Mouse (Mus musculus): ENCODE results near the gene B430306N03Rik. TPM values are rescaled to one million over a fixed set of nuclear protein-coding genes. Genes with fewer than 3 reads are reported as not detected.

Gene B430306N03Rik
- total RNA-seq, 2 experiments from 2014 or later, result 0.07 TPM; not detected in 1

DNA sequence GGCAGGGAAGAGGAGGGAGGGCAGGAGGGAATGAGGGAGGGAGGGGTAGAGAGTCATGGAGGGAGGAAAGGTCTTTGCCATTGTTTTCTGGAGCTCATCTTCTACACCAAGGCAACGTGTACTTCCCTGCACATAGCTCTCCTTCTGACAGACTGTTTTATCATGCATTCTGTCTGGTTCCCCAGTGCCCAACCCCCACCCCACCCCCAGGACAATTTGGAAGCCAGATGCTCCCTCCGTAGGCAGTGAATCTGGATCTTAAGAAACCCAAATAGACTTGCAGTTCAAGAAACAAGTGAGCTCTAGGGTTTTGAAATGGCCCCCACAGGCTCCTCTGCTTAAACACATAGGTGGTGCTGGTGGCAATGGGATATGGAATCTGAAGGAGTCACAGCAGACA lies 42.0 kb downstream of the B430306N03Rik start:
- DNase-seq, result no peak
- intact Hi-C loops (cut with DNase I), result no loop called here

DNA sequence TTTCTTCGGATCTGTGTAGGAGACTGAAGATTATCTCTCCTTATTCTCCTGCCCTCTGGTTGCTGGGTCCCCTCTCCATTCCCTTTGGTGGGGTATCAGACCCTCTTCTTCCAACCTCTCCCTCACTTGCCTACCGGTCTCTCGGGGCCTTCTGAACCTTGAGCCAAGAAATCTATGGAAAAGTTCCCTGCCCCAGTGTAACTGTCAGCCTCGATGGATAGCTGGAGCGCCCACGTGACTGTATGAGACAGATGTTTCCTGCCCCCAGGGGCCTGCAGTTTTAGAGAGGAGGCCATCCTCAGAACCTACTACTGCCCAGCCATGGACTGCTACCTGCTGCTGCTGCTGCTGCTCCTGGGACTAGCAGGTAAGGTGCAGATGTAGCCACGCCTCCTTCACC lies 43.7 kb downstream of the B430306N03Rik start, which contains the start of gene Treml1:
Treml1 (plus strand) TSS at position 301 of the 400 bp plus-strand sequence.
- intact Hi-C loops (cut with DNase I), result no loop called here
- no peak for DNase-seq

DNA sequence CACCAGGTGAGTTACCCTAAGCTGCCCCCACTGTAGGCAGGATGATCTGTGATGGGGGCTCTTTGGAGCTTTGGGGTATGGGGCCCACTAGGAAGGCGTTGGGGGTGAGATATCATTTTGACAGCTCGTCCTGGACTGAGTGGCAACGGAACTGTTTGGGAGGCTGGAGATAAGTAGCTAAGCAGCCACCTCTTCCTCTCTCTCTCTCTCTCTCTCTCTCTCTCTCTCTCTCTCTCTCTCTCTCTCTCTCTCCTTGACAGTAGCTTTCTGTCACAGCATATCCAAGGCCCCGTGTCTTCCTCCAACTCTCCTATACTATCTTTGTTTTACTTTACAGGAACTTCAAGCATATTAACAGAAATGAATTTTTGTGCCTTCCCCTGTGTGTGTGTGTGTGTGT lies 44.5 kb downstream of the B430306N03Rik start:
- intact Hi-C loops (cut with DNase I), result no loop called here
- no peak for DNase-seq

DNA sequence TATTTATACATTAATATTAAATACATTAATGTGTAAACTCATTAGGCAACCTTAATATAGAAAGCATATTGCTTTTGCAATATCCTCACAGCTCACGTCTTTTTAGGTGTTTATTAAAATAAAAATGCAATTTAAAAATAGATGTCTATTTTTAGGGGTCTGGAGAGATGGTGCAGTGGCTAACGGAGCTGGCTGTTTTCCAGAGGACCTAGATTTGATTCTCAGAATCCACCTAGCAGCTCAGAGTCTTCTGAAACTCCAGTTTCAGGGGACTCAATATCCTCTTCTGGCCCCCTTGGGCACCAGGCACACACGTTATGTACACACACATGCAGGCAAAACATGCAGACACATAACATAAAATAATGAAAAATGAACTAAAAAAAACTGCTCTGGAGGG lies 46.4 kb downstream of the B430306N03Rik start:
- DNase-seq, result no peak
- intact Hi-C loops (cut with DNase I), result no loop called here

DNA sequence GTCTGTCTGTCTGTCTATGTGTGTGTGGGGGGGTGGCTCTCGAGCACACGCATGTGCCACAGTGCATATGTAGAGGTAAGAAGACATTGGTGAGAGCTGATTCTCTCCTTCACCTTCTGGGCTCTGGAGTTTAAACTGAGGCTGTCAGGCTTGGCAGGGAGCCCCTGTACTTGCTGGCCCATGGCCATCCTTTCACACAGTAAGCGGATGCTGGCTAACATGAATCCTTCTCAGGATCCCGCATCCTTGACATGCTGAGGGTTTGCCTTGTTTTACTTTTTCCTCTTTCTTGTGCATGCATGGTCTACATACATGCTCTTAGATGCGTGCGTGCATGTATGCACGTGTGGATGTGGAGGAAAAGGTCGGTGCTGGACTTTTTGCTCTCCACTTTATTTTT lies 47.0 kb downstream of the B430306N03Rik start:
- no peak for DNase-seq
- intact Hi-C loops (cut with DNase I), result no loop called here

DNA sequence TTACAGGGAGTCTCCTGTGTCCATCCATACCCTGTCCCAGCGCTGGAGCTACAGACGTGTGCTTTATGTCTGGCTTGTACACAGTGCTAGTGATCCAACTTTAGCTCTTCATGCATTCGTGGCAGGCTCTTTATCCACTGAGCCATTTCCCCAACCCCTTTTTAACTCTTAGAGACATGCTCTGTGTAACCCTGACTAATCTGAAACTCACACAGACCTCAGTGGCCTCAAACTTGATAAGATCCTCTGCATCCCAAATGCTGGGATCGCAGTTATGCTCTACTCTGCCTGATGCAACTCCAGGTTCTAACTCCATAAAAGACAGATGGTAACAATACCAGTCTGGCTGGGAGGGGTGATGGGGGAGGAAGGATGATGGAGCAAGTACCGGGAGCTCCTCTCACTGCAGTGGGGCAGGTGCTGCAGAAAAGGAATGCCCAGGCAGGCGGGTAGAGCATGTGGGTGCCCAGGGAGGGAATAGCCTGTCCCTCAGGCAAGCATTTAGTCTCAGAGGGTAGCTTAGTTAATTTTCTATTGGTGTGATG lies 47.6 kb downstream of the B430306N03Rik start:
- intact Hi-C loops (cut with DNase I), result no loop called here

DNA sequence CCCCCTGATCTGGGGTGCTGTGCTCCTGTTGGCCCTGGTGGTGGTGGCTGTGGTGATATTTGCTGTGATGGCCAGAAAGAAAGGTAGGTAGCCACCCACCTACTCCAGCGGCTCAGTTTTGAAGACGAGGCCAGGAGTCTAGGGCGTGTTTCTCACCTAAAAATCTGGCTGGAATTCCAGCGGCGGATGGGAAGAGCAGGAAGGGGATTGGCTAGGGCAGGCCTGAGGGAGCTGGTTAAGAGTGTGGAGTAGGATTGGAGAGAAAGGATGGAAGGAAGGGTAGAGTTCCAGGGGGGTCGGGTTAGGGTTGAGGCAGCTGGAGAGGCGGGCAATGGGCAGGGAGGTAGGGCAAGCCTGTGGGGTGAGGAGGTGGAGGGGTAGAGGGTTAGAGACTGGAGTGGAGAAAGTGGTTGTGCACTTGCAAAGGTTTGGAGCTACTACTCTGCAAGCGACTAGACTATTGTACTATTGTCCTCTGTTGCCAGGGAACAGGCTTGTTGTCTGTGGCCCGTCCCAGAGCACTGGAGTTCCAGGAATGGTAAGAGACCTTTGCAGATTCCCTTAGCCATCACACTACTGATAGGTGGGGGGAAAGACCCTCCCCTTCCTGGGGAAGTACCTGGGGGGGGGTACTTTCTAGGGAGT lies 49.7 kb downstream of the B430306N03Rik start:
- DNase-seq, result no peak
- intact Hi-C loops (cut with DNase I), result no loop called here

More for the DNA sequence above, 47.6 kb downstream of the B430306N03Rik start:
- DNase-seq, result no peak

DNA sequence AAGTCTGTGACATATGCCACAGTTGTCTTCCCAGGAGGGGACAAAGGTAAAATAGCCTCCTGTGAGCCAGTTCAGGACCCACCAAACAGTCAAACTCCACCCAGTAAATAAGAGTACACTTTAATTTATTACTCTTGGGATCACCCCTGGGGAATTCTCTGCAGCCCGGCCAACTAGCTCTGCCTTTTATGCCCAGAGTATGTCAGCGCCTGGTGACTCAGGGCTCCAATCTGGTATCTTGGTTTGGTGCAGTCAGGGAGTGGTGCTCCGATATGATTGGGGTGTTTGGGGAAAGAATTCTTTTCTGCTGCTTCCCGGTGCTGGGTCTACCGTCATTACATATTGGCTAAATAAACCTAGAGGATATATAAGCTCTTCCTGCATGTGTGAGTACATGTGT lies 50.9 kb downstream of the B430306N03Rik start:
- DNase-seq, result no peak
- intact Hi-C loops (cut with DNase I), result no loop called here

DNA sequence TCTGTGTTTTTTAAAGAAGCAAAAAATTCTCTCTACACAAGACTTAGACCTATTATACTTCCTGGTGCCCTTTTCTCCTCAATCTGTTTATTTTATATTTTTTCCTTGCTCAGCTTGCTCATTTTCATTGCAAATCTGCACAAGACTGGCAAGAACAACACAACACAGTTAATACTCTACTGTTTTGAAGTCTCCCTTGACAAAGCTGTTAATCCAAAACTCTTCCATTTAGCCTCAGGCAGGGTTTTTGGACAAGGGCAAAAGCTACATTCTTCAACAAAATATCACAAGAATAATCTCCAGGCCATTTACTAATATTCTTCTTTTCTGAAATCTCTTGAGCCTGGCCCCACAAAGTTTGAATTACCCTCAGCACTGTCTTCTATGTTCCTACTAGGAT lies 55.7 kb downstream of the B430306N03Rik start:
- intact Hi-C loops (cut with DNase I), result no loop called here
- no peak for DNase-seq

DNA sequence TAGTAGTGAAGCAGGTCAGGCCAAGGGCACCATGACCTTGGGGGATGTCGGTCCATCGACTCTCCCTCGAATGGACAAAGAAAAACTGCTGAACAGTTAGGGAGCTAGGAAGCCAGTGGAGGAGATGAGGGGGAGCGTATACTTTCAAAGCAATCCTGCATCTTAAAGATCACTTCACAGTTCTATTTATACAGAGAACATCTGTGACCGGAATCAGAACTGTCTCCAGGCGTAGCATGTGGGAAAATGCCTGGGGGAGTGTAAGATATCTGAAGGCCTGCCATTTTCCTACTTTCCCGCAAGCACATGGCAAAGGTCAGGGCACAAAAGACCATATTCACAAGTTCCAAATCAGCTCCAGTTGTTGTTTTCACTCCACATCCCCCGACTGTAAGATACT lies 57.0 kb downstream of the B430306N03Rik start:
- no peak for DNase-seq
- intact Hi-C loops (cut with DNase I), result no loop called here

DNA sequence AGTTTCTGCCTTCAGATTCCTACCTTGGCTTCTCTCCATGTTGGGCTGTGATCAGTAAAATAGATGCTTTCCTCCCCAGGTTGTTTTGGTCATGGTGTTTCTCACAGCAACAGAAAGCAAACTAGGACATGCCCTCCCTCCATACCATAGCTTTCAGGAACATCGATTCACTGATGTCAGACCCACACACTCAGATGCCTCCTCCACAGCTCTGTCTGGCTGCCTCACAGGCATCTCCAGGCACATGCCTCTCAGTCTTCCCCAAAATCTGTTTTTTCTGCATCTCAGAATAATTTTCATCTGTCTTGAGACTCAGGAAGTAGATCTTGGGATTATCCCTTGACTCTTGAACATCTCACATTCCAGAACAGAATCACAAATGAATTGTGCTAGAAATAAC lies 60.2 kb downstream of the B430306N03Rik start:
- no peak for DNase-seq
- intact Hi-C loops (cut with DNase I), result no loop called here

Other genes with a start within 250 kb of the B430306N03Rik start
- not detected for gene 1700067P10Rik, start 226.8 kb upstream of the B430306N03Rik start, total RNA-seq (2021)
- not detected for gene 9830107B12Rik, start 169.9 kb upstream of the B430306N03Rik start, total RNA-seq (2021)
- gene A530064D06Rik, start 148.9 kb upstream of the B430306N03Rik start, total RNA-seq (2021), result not detected
- gene Trem1, start 83.4 kb upstream of the B430306N03Rik start, total RNA-seq (2021), result not detected
- not detected for gene Trem3, start 68.4 kb upstream of the B430306N03Rik start, total RNA-seq (2021)
- not detected for gene Treml4, start 51.8 kb upstream of the B430306N03Rik start, total RNA-seq (2021)
- gene Treml2, start 16.6 kb upstream of the B430306N03Rik start, total RNA-seq (2021), result under 1 TPM in 1 of 2 experiments, not detected in 1; 0.05 TPM
- under 1 TPM; 0.33 to 0.49 TPM for gene Trem2, start 30.3 kb downstream of the B430306N03Rik start, total RNA-seq (2021)
- not detected for gene Treml1, start 43.8 kb downstream of the B430306N03Rik start, total RNA-seq (2021)
- gene Nfya, start 93.8 kb downstream of the B430306N03Rik start, total RNA-seq (2021), result 1 to 10 TPM; 4.4 to 6.7 TPM
- gene Oard1, start 93.9 kb downstream of the B430306N03Rik start, total RNA-seq (2021), result 10 to 100 TPM in 1 of 2 experiments, 1 to 10 TPM in 1; 9.2 to 10.6 TPM
- 100 to 1,000 TPM; 445 to 493 TPM for gene Apobec2, start 116.8 kb downstream of the B430306N03Rik start, total RNA-seq (2021)
- not detected for gene Tspo2, start 135.4 kb downstream of the B430306N03Rik start, total RNA-seq (2021)
- gene Unc5cl, start 138.8 kb downstream of the B430306N03Rik start, total RNA-seq (2021), result not detected

Measured in gastrocnemius, postnatal 36 days (tissue).